Mouse (Mus musculus) C2C12 (cell line): Measurements from ENCODE around the gene Abhd17c.

Experiments
- CEBPB ChIP-seq: IDR thresholded peaks from one replicate; pipeline ENCODE4 v1.6.1; 2011; ENCODE audit warnings: low read depth, mild to moderate bottlenecking, control low read depth, moderate library complexity
- CTCF ChIP-seq: IDR thresholded peaks from one replicate; pipeline ENCODE4 v1.5.1; 2011; ENCODE audit not compliant: control insufficient read depth, insufficient read depth, insufficient read length
- MAX ChIP-seq: IDR thresholded peaks from one replicate; pipeline ENCODE4 v1.6.1; 2011; ENCODE audit warnings: mild to moderate bottlenecking, control low read depth
- USF1 ChIP-seq: IDR thresholded peaks from one replicate; pipeline ENCODE4 v1.6.1; 2011; ENCODE audit warnings: low read depth, mild to moderate bottlenecking, control low read depth, moderate library complexity

DNA sequence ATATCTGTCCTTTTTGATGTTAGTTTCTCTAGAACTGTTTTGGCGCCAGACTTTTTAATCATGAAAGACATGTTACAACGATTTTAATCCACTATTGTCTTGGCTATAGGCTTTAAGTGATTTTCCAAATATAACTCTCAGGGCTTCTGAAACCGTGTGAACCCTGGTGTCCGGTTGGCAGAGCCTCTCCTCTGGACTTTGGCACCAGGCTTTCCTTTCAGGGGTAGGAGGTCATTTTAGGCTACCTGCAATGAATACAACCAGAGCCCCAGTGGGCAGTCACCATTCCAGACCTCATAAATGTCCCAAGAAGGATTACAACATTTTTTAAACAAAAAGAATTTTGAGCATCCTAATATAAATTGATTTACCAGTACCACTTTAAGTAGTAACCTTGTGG is 1.1 kb upstream of the Abhd17c start:
- TF ChIP-seq CTCF, result no peak
- no peak for TF ChIP-seq USF1
- no peak for TF ChIP-seq MAX
- no peak for TF ChIP-seq CEBPB
